Mouse (Mus musculus) midbrain, embryonic 10.5 days (tissue): ENCODE data around the gene Tas2r124. TPM values are rescaled to one million over a fixed set of nuclear protein-coding genes. Genes with fewer than 3 reads are reported as not detected.

Experiments used
- DNase-seq: peaks from one replicate; pipeline ENCODE4 v3.0.0-alpha.2; 2017; ENCODE audit warnings: low spot score
- H3K27ac ChIP-seq: fragments of 300-500 bp; sonication (generic); replicated peaks from 2 replicates; pipeline ENCODE4 v1.5.1; 2016; ENCODE audit warnings: mild to moderate bottlenecking
- H3K27me3 ChIP-seq: fragments of 300-500 bp; sonication (generic); 2 replicates; pipeline ENCODE4 v1.6.1; 2016; ENCODE audit warnings: low read depth, mild to moderate bottlenecking; ENCODE audit not compliant: poor library complexity, severe bottlenecking
- H3K36me3 ChIP-seq: fragments of 300-500 bp; sonication (generic); 2 replicates; pipeline ENCODE4 v1.6.1; 2016; ENCODE audit warnings: mild to moderate bottlenecking, moderate library complexity
- H3K4me1 ChIP-seq: fragments of 300-500 bp; sonication (generic); 2 replicates; pipeline ENCODE4 v1.6.1; 2016
- H3K4me3 ChIP-seq: fragments of 300-500 bp; sonication (generic); 2 replicates; pipeline ENCODE4 v1.5.1; 2016; ENCODE audit warnings: mild to moderate bottlenecking, moderate library complexity
- H3K9me3 ChIP-seq: fragments of 300-500 bp; sonication (generic); replicated peaks from 2 replicates; pipeline ENCODE4 v1.6.1; 2016; ENCODE audit warnings: mild to moderate bottlenecking
- WGBS: fragments of 180-500 bp; shearing (Covaris S2); methylation state at CpG from one replicate; pipeline ENCODE4 v1.1.7; 2016; 5-methylcytosine and 5-hydroxymethylcytosine counted together
- polyA plus RNA-seq: library from polyadenylated mRNA; unstranded; fragments of >200 nt; fragmentation: Nextera tagmentation; extraction: Ambion mirVana; gene quantifications from 2 replicates; pipeline ENCODE4 v1.2.1, GENCODE M21; 2016

Tas2r124 gene
- polyA plus RNA-seq, result not detected in 2 replicates

DNA sequence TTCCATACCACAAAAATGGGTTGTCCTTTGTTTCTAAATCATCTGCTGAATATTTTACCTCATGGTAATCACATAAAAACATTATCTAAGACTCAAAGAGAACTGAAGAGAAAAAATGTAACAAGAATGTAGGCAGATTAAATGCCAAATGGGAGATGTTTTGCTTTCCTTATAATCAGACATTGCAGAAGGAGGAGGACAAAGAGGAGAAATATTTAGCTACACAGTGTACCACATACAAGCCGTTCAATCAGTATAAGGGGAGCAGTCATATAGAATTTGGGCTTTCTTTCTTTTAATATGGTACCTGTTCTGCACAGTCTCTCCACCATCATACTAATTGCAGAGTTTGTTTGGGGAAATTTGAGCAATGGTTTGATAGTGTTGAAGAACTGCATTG lies at the start of gene Tas2r124:
Tas2r124 (plus strand) TSS at position 301 of the 400 bp plus-strand sequence.
- H3K27ac ChIP-seq, result no peak within 1 kb of the TSS
- no peaks in the 10 kb centered on the region for H3K9me3 ChIP-seq
- 85% methylated on average over 1 of the region's 1 CpGs for whole genome bisulfite sequencing
- H3K4me3 ChIP-seq, result no peak within 1 kb of the TSS
- H3K4me1 ChIP-seq, result no peaks in the 10 kb centered on the region
- no peaks in the 10 kb centered on the region for H3K36me3 ChIP-seq
- DNase-seq, result no peak
- no peaks in the 10 kb centered on the region for H3K27me3 ChIP-seq

DNA sequence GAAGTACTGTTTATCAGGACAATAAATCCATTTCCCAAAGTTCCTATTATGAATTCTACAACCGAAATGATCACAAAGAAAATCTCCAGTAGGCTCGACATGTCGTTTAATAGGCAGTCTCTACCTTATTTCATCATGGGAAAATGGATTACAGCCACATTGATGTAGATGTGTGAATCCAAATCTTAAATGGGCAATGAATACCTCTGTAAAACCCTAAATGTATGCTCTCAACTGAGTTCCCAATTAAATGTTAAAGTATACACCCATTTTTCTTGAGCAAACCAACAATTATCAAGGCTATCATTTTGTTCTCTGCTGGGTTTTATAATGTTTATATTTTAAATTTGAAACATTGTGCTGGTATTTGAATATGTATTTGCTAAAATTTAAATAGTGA lies 42.7 kb upstream of the Tas2r124 start, which contains the start of gene Tas2r122:
Tas2r122 (minus strand) TSS at position 101 of the 400 bp plus-strand sequence.
- Histone ChIP-seq H3K4me3 (no peak within 1 kb of the TSS), H3K4me1 (no peaks in the 10 kb centered on the region), H3K27ac (no peak within 1 kb of the TSS), H3K9me3 (no peaks in the 10 kb centered on the region; the same call in 1 of the 2 replicates), H3K27me3 (no peaks in the 10 kb centered on the region), H3K36me3 (no peaks in the 10 kb centered on the region)
- WGBS, result 87% methylated on average over 3 of the region's 3 CpGs
- DNase-seq, result no peak

DNA sequence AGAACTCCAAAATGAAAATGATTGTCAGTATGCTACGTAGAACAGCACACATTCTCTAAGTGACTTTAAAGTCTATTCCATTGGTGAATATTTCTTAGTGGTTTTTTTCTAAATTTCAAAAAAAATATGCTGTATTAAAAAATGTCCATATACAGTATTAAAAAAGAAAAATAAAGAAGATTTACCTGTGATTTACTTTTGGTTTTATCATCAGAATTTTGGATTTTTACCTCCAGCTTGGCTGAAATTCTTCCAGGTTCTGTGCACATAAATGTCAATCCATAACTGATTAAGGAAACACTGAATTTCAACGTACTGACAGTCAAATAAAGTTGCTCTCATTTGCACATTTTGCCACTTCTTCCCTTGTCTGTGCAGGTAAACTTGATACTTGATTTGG lies 16.6 kb upstream of the Tas2r124 start, which contains the start of gene Tas2r115:
Tas2r115 (minus strand) TSS at position 101 of the 400 bp plus-strand sequence.
- 74% methylated on average over 2 of the region's 2 CpGs for WGBS
- Histone ChIP-seq H3K4me3 (no peak within 1 kb of the TSS), H3K36me3 (no peaks in the 10 kb centered on the region), H3K9me3 (no peaks in the 10 kb centered on the region), H3K27ac (no peak within 1 kb of the TSS), H3K27me3 (no peaks in the 10 kb centered on the region), H3K4me1 (no peaks in the 10 kb centered on the region)
- DNase-seq, result no peak

DNA sequence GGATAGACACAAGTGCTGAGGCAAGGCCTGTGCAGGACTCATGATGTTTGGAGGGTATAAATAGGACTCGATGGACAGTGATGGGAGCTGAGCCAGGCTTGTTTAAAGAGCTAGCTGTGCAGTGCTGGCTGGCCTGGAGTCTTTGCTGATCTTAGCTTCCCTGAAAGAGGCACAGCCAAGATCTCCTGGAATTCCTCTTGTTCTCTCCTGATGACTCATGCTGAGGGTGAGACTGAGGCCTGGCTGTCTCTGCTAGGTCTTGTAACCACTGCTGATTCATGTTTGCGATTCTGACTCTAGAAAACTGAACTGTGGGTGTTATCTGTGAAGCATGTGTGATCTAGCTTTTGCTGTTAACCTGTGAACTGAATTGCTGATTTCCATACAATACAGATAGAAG lies 4.3 kb upstream of the Tas2r124 start:
- Histone ChIP-seq H3K4me1 (no peaks in the 10 kb centered on the region), H3K36me3 (no peaks in the 10 kb centered on the region)
- WGBS, result 84% methylated on average over 2 of the region's 2 CpGs

DNA sequence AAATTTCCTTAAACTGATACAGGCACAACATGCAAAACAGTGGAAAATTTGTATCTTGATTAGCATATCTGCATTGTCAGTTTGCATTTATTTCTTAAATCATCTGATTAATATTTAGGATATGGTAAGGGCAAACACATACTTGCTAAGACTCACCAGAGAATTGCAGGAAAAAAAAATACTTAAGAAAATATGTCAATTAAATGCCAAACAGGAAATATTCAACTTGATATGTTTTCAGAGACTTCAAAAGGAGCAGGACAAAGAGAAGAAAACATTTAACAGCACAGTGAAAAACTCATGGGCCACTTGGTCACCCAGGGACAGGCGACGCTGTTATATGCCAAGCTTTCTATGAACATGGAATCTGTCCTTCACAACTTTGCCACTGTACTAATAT lies 7.3 kb downstream of the Tas2r124 start, which contains the start of gene Tas2r102:
Tas2r102 (plus strand) TSS at position 301 of the 400 bp plus-strand sequence.
- 92% methylated on average over 2 of the region's 2 CpGs for WGBS
- no peaks in the 10 kb centered on the region for H3K9me3 ChIP-seq
- H3K27me3 ChIP-seq, result no peaks in the 10 kb centered on the region
- no peak for DNase-seq
- H3K4me3 ChIP-seq, result no peak within 1 kb of the TSS
- no peaks in the 10 kb centered on the region for H3K4me1 ChIP-seq
- no peaks in the 10 kb centered on the region for H3K36me3 ChIP-seq
- no peak within 1 kb of the TSS for H3K27ac ChIP-seq

More for the DNA sequence above, 4.3 kb upstream of the Tas2r124 start:
- Histone ChIP-seq H3K27ac (no peak overlapping the region), H3K4me3 (no peak overlapping the region), H3K27me3 (no peaks in the 10 kb centered on the region), H3K9me3 (no peaks in the 10 kb centered on the region)
- DNase-seq, result no peak

DNA sequence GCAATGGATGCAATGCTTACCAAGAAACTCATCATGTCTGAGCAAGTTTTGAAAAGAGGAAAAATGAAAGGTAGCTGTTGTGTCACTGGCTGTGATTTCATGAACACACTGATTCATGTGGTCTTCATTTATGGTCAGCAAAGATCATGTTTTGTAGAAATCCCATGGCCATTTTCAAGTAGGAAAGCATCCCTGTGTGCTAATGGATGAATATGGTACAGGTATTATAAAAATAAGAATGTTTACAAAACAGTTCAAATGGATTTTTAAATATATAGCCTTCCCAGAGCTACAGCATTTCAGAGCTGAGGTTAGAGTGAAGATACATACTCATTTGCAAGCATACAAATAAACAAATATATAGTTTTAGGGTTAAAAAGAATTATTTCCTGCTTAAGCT lies 23.5 kb downstream of the Tas2r124 start, which contains the start of gene Tas2r136:
Tas2r136 (minus strand) TSS at position 101 of the 400 bp plus-strand sequence.
- Histone ChIP-seq H3K27ac (no peak within 1 kb of the TSS), H3K4me1 (no peaks in the 10 kb centered on the region), H3K4me3 (no peak within 1 kb of the TSS), H3K36me3 (no peaks in the 10 kb centered on the region), H3K9me3 (no peaks in the 10 kb centered on the region), H3K27me3 (no peaks in the 10 kb centered on the region)
- no peak for DNase-seq

DNA sequence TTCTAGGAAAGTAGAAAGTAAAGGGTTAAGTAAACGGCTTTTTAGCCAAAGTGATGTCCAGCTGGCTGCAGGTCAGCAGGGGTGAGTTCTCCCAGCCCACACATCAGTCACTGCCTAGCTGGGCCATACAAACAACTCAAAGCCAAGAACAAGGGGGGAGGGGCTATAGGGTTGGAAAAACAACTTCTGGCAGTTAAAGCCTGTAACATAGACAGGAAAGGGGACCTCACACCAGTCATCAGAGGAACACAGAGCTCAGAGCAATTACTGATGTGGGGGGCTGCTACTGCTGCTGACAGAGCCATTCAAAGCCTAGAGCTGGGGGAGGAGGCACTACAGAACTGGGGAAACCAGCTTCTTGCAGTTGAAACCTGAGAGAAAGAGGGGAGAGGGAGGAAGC lies 40.9 kb downstream of the Tas2r124 start:
- H3K4me1 ChIP-seq, result no peaks in the 10 kb centered on the region
- peaks cover 38% of the 10 kb centered on the region for H3K9me3 ChIP-seq
- H3K36me3 ChIP-seq, result no peaks in the 10 kb centered on the region
- DNase-seq, result peak; percentile 14
- 47% methylated on average over 1 of the region's 1 CpGs for WGBS
- no peak overlapping the region for H3K4me3 ChIP-seq
- no peak overlapping the region for H3K27ac ChIP-seq
- no peaks in the 10 kb centered on the region for H3K27me3 ChIP-seq

DNA sequence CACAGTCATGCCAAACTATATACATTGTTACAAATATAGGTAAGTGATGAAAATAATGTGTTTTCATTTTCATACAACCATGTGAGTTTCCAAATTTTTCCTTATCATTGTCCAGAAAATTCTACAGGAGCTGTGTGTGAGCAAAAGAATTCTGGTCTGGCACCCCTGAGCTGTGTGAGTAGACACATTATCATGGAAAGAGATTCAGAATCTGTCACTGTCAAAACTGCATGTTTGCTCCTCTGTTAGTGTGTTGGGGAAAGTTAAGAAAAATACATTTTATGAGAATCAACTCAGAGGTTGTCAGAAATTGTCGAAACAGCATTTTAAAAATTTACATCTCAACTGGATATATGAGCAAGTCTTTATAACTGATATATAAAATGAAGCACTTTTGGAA lies 48.0 kb downstream of the Tas2r124 start, which contains the start of gene Tas2r117:
Tas2r117 (plus strand) TSS at position 301 of the 400 bp plus-strand sequence.
- Histone ChIP-seq H3K4me1 (no peaks in the 10 kb centered on the region), H3K27ac (no peak within 1 kb of the TSS), H3K27me3 (no peaks in the 10 kb centered on the region), H3K9me3 (no peaks in the 10 kb centered on the region), H3K4me3 (no peak within 1 kb of the TSS), H3K36me3 (no peaks in the 10 kb centered on the region)
- DNase-seq, result no peak
- 95% methylated on average over 1 of the region's 1 CpGs for WGBS

Other genes with a start within 250 kb of the Tas2r124 start
- not detected in 2 replicates for gene Prh1, start 184.9 kb upstream of the Tas2r124 start, polyA plus RNA-seq
- not detected in 2 replicates for gene Prp2, start 158.8 kb upstream of the Tas2r124 start, polyA plus RNA-seq
- not detected in 2 replicates for gene A630073D07Rik, start 103.2 kb upstream of the Tas2r124 start, polyA plus RNA-seq
- not detected in 2 replicates for gene Tas2r120, start 97.8 kb upstream of the Tas2r124 start, polyA plus RNA-seq
- gene Tas2r121, start 53.7 kb upstream of the Tas2r124 start, polyA plus RNA-seq, result not detected in 2 replicates
- gene Tas2r122, start 42.8 kb upstream of the Tas2r124 start, polyA plus RNA-seq, result not detected in 2 replicates
- not detected in 2 replicates for gene Tas2r115, start 16.7 kb upstream of the Tas2r124 start, polyA plus RNA-seq
- gene Tas2r102, start 7.4 kb downstream of the Tas2r124 start, polyA plus RNA-seq, result not detected in 2 replicates
- gene Tas2r136, start 23.4 kb downstream of the Tas2r124 start, polyA plus RNA-seq, result not detected in 2 replicates
- not detected in 2 replicates for gene Tas2r117, start 48.1 kb downstream of the Tas2r124 start, polyA plus RNA-seq
- gene Tas2r123, start 92.4 kb downstream of the Tas2r124 start, polyA plus RNA-seq, result not detected in 2 replicates
- gene Tas2r116, start 100.7 kb downstream of the Tas2r124 start, polyA plus RNA-seq, result not detected in 2 replicates
- gene Tas2r110, start 113.3 kb downstream of the Tas2r124 start, polyA plus RNA-seq, result not detected in 2 replicates
- gene Tas2r113, start 138.3 kb downstream of the Tas2r124 start, polyA plus RNA-seq, result not detected in 2 replicates
- gene Tas2r125, start 154.9 kb downstream of the Tas2r124 start, polyA plus RNA-seq, result not detected in 2 replicates
- not detected in 2 replicates for gene Tas2r129, start 196.4 kb downstream of the Tas2r124 start, polyA plus RNA-seq
- gene Tas2r131, start 203.2 kb downstream of the Tas2r124 start, polyA plus RNA-seq, result not detected in 2 replicates
- gene Tas2r109, start 226.2 kb downstream of the Tas2r124 start, polyA plus RNA-seq, result not detected in 2 replicates